Mouse (Mus musculus): ENCODE data around the gene Ppp1r32. TPM values are rescaled to one million over a fixed set of nuclear protein-coding genes. Genes with fewer than 3 reads are reported as not detected.

The Ppp1r32 gene
- polyA plus RNA-seq, 1 experiment from 2014 or later, result 0.68 TPM

- Histone ChIP-seq H3K27me3 (replicated peaks) (no peaks in the 10 kb centered on the region), H3K27ac (no peak overlapping the region), H3K36me3 (no peaks in the 10 kb centered on the region), H3K4me3 (replicated peaks) (no peak overlapping the region), H3K4me1 (replicated peaks) (peaks cover 18% of the 10 kb centered on the region), H3K9me3 (no peaks in the 10 kb centered on the region), H3K4me2 (replicated peaks) (no peak overlapping the region), H3K9ac (no peak overlapping the region)
- no peak for ATAC-seq
- 78% methylated on average over 7 of the region's 7 CpGs for WGBS
Measured at GRCm38 (mm10) chr19:10433225-10433624, 49.5 kb downstream of the Ppp1r32 start.

- H3K36me3 ChIP-seq, result no peaks in the 10 kb centered on the region
- no peak for ATAC-seq
- 58% methylated on average over 4 of the region's 4 CpGs for WGBS
Measured at GRCm38 (mm10) chr19:10431841-10432240, 50.9 kb downstream of the Ppp1r32 start.

GRCm38 (mm10) chr19:10431410-10431809 is 51.3 kb downstream of the Ppp1r32 start:
- H3K4me2 ChIP-seq (replicated peaks), result no peak overlapping the region
- H3K27ac ChIP-seq, result no peak overlapping the region
- no peak for ATAC-seq
- H3K36me3 ChIP-seq, result no peaks in the 10 kb centered on the region
- peaks cover 34% of the 10 kb centered on the region for H3K4me1 ChIP-seq (replicated peaks)
- H3K4me3 ChIP-seq (replicated peaks), result no peak overlapping the region
- no peaks in the 10 kb centered on the region for H3K9me3 ChIP-seq
- 49% methylated on average over 3 of the region's 3 CpGs for WGBS
- no peaks in the 10 kb centered on the region for H3K27me3 ChIP-seq (replicated peaks)
- no peak overlapping the region for H3K9ac ChIP-seq

More at GRCm38 (mm10) chr19:10431841-10432240, 50.9 kb downstream of the Ppp1r32 start:
- H3K9me3 ChIP-seq, result no peaks in the 10 kb centered on the region
- no peak overlapping the region for H3K4me3 ChIP-seq (replicated peaks)
- H3K27ac ChIP-seq, result no peak overlapping the region
- no peak overlapping the region for H3K9ac ChIP-seq
- no peaks in the 10 kb centered on the region for H3K27me3 ChIP-seq (replicated peaks)
- H3K4me2 ChIP-seq (replicated peaks), result no peak overlapping the region
- H3K4me1 ChIP-seq (replicated peaks), result peaks cover 30% of the 10 kb centered on the region

GRCm38 (mm10) chr19:10429371-10429770 is 53.4 kb downstream of the Ppp1r32 start:
- Histone ChIP-seq H3K36me3 (no peaks in the 10 kb centered on the region), H3K27ac (no peak overlapping the region), H3K9me3 (no peaks in the 10 kb centered on the region), H3K4me3 (replicated peaks) (no peak overlapping the region), H3K9ac (no peak overlapping the region), H3K4me2 (replicated peaks) (no peak overlapping the region), H3K27me3 (replicated peaks) (no peaks in the 10 kb centered on the region), H3K4me1 (replicated peaks) (peaks cover 54% of the 10 kb centered on the region)
- 84% methylated on average over 8 of the region's 8 CpGs for WGBS
- ATAC-seq, result no peak

GRCm38 (mm10) chr19:10427431-10427830 is 55.3 kb downstream of the Ppp1r32 start:
- Histone ChIP-seq H3K9me3 (no peaks in the 10 kb centered on the region), H3K9ac (no peak overlapping the region), H3K27me3 (replicated peaks) (no peaks in the 10 kb centered on the region), H3K4me1 (replicated peaks) (peaks cover 64% of the 10 kb centered on the region), H3K36me3 (no peaks in the 10 kb centered on the region), H3K4me2 (replicated peaks) (no peak overlapping the region), H3K27ac (peak overlapping the region; percentile 73), H3K4me3 (replicated peaks) (no peak overlapping the region)
- no peak for ATAC-seq
- 36% methylated on average over 9 of the region's 9 CpGs for WGBS

- no peaks in the 10 kb centered on the region for H3K9me3 ChIP-seq
- H3K27me3 ChIP-seq (replicated peaks), result no peaks in the 10 kb centered on the region
- H3K36me3 ChIP-seq, result no peaks in the 10 kb centered on the region
- peak overlapping the region; percentile 73 for H3K27ac ChIP-seq
- ATAC-seq, result no peak
- no peak overlapping the region for H3K9ac ChIP-seq
- H3K4me1 ChIP-seq (replicated peaks), result peaks cover 69% of the 10 kb centered on the region
- no peak overlapping the region for H3K4me3 ChIP-seq (replicated peaks)
- WGBS, result 38% methylated on average over 6 of the region's 6 CpGs
- H3K4me2 ChIP-seq (replicated peaks), result no peak overlapping the region
Measured at GRCm38 (mm10) chr19:10426793-10427192, 55.9 kb downstream of the Ppp1r32 start.

- H3K9ac ChIP-seq, result no peak overlapping the region
- peak overlapping the region; percentile 36 for H3K4me2 ChIP-seq (replicated peaks)
- H3K36me3 ChIP-seq, result no peaks in the 10 kb centered on the region
- 0 out of 2 replicates have a peak overlapping the region, but pooled peaks have one; percentile 73 for H3K27ac ChIP-seq
- no peaks in the 10 kb centered on the region for H3K9me3 ChIP-seq
- no peak for ATAC-seq
- no peak overlapping the region for H3K4me3 ChIP-seq (replicated peaks)
- H3K27me3 ChIP-seq (replicated peaks), result no peaks in the 10 kb centered on the region
- H3K4me1 ChIP-seq (replicated peaks), result peaks cover 68% of the 10 kb centered on the region
- 44% methylated on average over 25 of the region's 25 CpGs for WGBS
Measured at GRCm38 (mm10) chr19:10426312-10426711, 56.4 kb downstream of the Ppp1r32 start.

- Histone ChIP-seq H3K36me3 (no peaks in the 10 kb centered on the region), H3K27ac (no peak overlapping the region), H3K4me2 (replicated peaks) (no peak overlapping the region), H3K27me3 (replicated peaks) (no peaks in the 10 kb centered on the region), H3K9me3 (no peaks in the 10 kb centered on the region), H3K9ac (no peak overlapping the region), H3K4me3 (replicated peaks) (no peak overlapping the region), H3K4me1 (replicated peaks) (peaks cover 62% of the 10 kb centered on the region)
- 55% methylated on average over 13 of the region's 13 CpGs for WGBS
- ATAC-seq, result no peak
Measured at GRCm38 (mm10) chr19:10425484-10426270, 57.1 kb downstream of the Ppp1r32 start.

- Histone ChIP-seq H3K9ac (no peak overlapping the region), H3K27me3 (replicated peaks) (no peaks in the 10 kb centered on the region), H3K4me3 (replicated peaks) (no peak overlapping the region), H3K9me3 (no peaks in the 10 kb centered on the region), H3K4me2 (replicated peaks) (no peak overlapping the region), H3K4me1 (replicated peaks) (peaks cover 54% of the 10 kb centered on the region), H3K36me3 (no peaks in the 10 kb centered on the region), H3K27ac (no peak overlapping the region)
- WGBS, result 46% methylated on average over 1 of the region's 1 CpGs
- no peak for ATAC-seq
Measured at GRCm38 (mm10) chr19:10424751-10425150, 58.0 kb downstream of the Ppp1r32 start.

Other genes with a start within 250 kb of the Ppp1r32 start
- gene Myrf, start 242.2 kb downstream of the Ppp1r32 start, polyA plus RNA-seq (2015; fragmentation: Nextera tagmentation; extraction: Ambion mirVana), result 12.0 and 14.4 TPM in 2 replicates
- 3.5 and 3.6 TPM in 2 replicates for gene Dagla, start 178.1 kb downstream of the Ppp1r32 start, polyA plus RNA-seq (2015; fragmentation: Nextera tagmentation; extraction: Ambion mirVana)
- 1.7 and 3.1 TPM in 2 replicates for gene Syt7, start 93.8 kb downstream of the Ppp1r32 start, polyA plus RNA-seq (2015; fragmentation: Nextera tagmentation; extraction: Ambion mirVana)
- gene Lrrc10b, start 25.5 kb downstream of the Ppp1r32 start, polyA plus RNA-seq (2015; fragmentation: Nextera tagmentation; extraction: Ambion mirVana), result 0.56 and 0.62 TPM in 2 replicates
- 30.8 and 36.3 TPM in 2 replicates for gene Cpsf7, start 42.3 kb upstream of the Ppp1r32 start, polyA plus RNA-seq (2015; fragmentation: Nextera tagmentation; extraction: Ambion mirVana)
- 57.2 and 58.3 TPM in 2 replicates for gene Sdhaf2, start 43.2 kb upstream of the Ppp1r32 start, polyA plus RNA-seq (2015; fragmentation: Nextera tagmentation; extraction: Ambion mirVana)
- gene Tmem216, start 73.3 kb upstream of the Ppp1r32 start, polyA plus RNA-seq (2015; fragmentation: Nextera tagmentation; extraction: Ambion mirVana), result 34.5 and 34.9 TPM in 2 replicates
- gene Cyb561a3, start 94.2 kb upstream of the Ppp1r32 start, polyA plus RNA-seq (2015; fragmentation: Nextera tagmentation; extraction: Ambion mirVana), result 17.0 and 19.2 TPM in 2 replicates
- gene Tmem138, start 94.4 kb upstream of the Ppp1r32 start, polyA plus RNA-seq (2015; fragmentation: Nextera tagmentation; extraction: Ambion mirVana), result 26.8 and 28.5 TPM in 2 replicates
- gene Ddb1, start 122.4 kb upstream of the Ppp1r32 start, polyA plus RNA-seq (2015; fragmentation: Nextera tagmentation; extraction: Ambion mirVana), result 278 and 283 TPM in 2 replicates
- gene Tkfc, start 122.7 kb upstream of the Ppp1r32 start, polyA plus RNA-seq (2015; fragmentation: Nextera tagmentation; extraction: Ambion mirVana), result 36.3 and 45.5 TPM in 2 replicates
- gene Vwce, start 151.3 kb upstream of the Ppp1r32 start, polyA plus RNA-seq (2015; fragmentation: Nextera tagmentation; extraction: Ambion mirVana), result 3.4 and 4.8 TPM in 2 replicates
- gene Pga5, start 195.1 kb upstream of the Ppp1r32 start, polyA plus RNA-seq (2015; fragmentation: Nextera tagmentation; extraction: Ambion mirVana), result 0.39 and 0.61 TPM in 2 replicates
- gene Vps37c, start 205.8 kb upstream of the Ppp1r32 start, polyA plus RNA-seq (2015; fragmentation: Nextera tagmentation; extraction: Ambion mirVana), result 28.1 and 28.7 TPM in 2 replicates